Mouse (Mus musculus): ENCODE results near the gene Clasp1. TPM values are rescaled to one million over a fixed set of nuclear protein-coding genes. Genes with fewer than 3 reads are reported as not detected.

The Clasp1 gene
- polyA plus RNA-seq, 1 experiment, result 10.9 TPM

DNA sequence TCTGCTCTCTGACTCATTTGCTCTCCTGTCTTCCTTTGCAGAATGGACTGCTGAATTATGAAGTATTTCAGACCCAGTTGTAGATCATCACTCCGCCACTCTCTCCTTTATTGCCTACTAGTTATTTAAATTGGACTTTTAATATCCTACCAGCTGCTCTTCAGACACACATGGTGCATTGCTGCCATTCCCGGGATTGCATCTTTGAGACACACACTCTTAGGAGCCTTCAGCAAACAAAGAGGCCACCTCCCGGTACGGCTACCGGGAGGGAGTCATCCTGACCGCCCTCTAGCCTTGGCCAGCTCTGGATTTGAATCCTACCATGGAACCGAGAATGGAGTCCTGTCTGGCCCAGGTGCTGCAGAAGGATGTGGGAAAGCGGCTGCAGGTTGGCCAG is 30.5 kb downstream of the Clasp1 start:
- H3K36me3 ChIP-seq (ENCODE audit: control insufficient read depth, insufficient read depth, low read length), result peaks cover 14% of the 10 kb centered on the region
- H3K4me1 ChIP-seq (ENCODE audit: control insufficient read depth, insufficient read depth, insufficient read length, low read length), result no peaks in the 10 kb centered on the region
- H3K27me3 ChIP-seq (ENCODE audit: control insufficient read depth, insufficient read depth, low read length), result no peaks in the 10 kb centered on the region
- no peak overlapping the region for H3K4me3 ChIP-seq (ENCODE audit: low read depth, low read length)
- no peak for TF ChIP-seq CTCF (IDR thresholded peaks at IDR 0.05; ENCODE audit: extremely low read depth, insufficient read length, insufficient replicate concordance, low read depth, low read length)
- TF ChIP-seq POLR2A (IDR thresholded peaks at IDR 0.05; ENCODE audit: low read depth, low read length), result no peak
- no peak overlapping the region for H3K27ac ChIP-seq (ENCODE audit: insufficient read depth, low read depth, low read length)
- 81% methylated on average over 8 of the region's 8 CpGs for WGBS

- Histone ChIP-seq H3K27ac (ENCODE audit: insufficient read depth, low read depth, low read length) (no peak overlapping the region), H3K4me1 (ENCODE audit: control insufficient read depth, insufficient read depth, insufficient read length, low read length) (no peaks in the 10 kb centered on the region), H3K27me3 (ENCODE audit: control insufficient read depth, insufficient read depth, low read length) (no peaks in the 10 kb centered on the region), H3K4me3 (ENCODE audit: low read depth, low read length) (no peak overlapping the region), H3K36me3 (ENCODE audit: control insufficient read depth, insufficient read depth, low read length) (peaks cover 14% of the 10 kb centered on the region)
- no peak for TF ChIP-seq POLR2A (IDR thresholded peaks at IDR 0.05; ENCODE audit: low read depth, low read length)
- TF ChIP-seq CTCF (IDR thresholded peaks at IDR 0.05; ENCODE audit: extremely low read depth, insufficient read length, insufficient replicate concordance, low read depth, low read length), result no peak
- 52% methylated on average over 3 of the region's 3 CpGs for WGBS
Measured at GRCm38 (mm10) chr1:118421149-118421548, 32.3 kb downstream of the Clasp1 start.

- 95% methylated on average over 6 of the region's 6 CpGs for WGBS
- Histone ChIP-seq H3K36me3 (ENCODE audit: control insufficient read depth, insufficient read depth, low read length) (peaks cover 14% of the 10 kb centered on the region), H3K27ac (ENCODE audit: insufficient read depth, low read depth, low read length) (no peak overlapping the region), H3K4me1 (ENCODE audit: control insufficient read depth, insufficient read depth, insufficient read length, low read length) (no peaks in the 10 kb centered on the region), H3K27me3 (ENCODE audit: control insufficient read depth, insufficient read depth, low read length) (no peaks in the 10 kb centered on the region), H3K4me3 (ENCODE audit: low read depth, low read length) (no peak overlapping the region)
- TF ChIP-seq CTCF (IDR thresholded peaks at IDR 0.05; ENCODE audit: extremely low read depth, insufficient read length, insufficient replicate concordance, low read depth, low read length) (no peak), POLR2A (IDR thresholded peaks at IDR 0.05; ENCODE audit: low read depth, low read length) (no peak)
Measured at GRCm38 (mm10) chr1:118422812-118423211, 34.0 kb downstream of the Clasp1 start.

DNA sequence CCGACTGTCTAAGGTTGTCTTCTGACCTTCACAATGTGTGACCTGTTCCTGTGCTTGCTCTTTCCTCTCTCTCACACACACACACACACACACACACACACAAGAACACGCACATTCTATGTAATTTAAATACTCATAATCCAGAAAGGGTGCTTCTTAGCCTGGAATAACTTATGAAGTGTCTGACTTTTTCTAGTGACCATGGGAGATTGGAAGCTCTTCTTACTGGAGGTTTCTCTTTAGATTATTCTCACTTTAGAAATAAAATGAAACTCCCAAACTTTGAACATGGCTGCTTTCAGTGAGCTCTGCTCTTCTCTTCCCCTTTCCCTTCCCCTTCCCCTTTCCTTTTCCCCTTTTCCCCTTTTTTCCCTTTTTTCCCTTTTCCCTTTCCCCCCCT is 37.1 kb downstream of the Clasp1 start:
- TF ChIP-seq CTCF (IDR thresholded peaks at IDR 0.05; ENCODE audit: extremely low read depth, insufficient read length, insufficient replicate concordance, low read depth, low read length) (no peak), POLR2A (IDR thresholded peaks at IDR 0.05; ENCODE audit: low read depth, low read length) (no peak)
- Histone ChIP-seq H3K27me3 (ENCODE audit: control insufficient read depth, insufficient read depth, low read length) (no peaks in the 10 kb centered on the region), H3K4me1 (ENCODE audit: control insufficient read depth, insufficient read depth, insufficient read length, low read length) (peaks cover 8% of the 10 kb centered on the region; the same call in 1 of the 2 replicates), H3K36me3 (ENCODE audit: control insufficient read depth, insufficient read depth, low read length) (peaks cover 5% of the 10 kb centered on the region), H3K27ac (ENCODE audit: insufficient read depth, low read depth, low read length) (no peak overlapping the region), H3K4me3 (ENCODE audit: low read depth, low read length) (no peak overlapping the region)
- 93% methylated on average over 2 of the region's 2 CpGs for whole genome bisulfite sequencing

- Histone ChIP-seq H3K36me3 (ENCODE audit: control insufficient read depth, insufficient read depth, low read length) (no peaks in the 10 kb centered on the region; the same call in 1 of the 2 replicates), H3K4me3 (ENCODE audit: low read depth, low read length) (no peak overlapping the region), H3K27ac (ENCODE audit: insufficient read depth, low read depth, low read length) (no peak overlapping the region), H3K4me1 (ENCODE audit: control insufficient read depth, insufficient read depth, insufficient read length, low read length) (peaks cover 8% of the 10 kb centered on the region; the same call in 1 of the 2 replicates), H3K27me3 (ENCODE audit: control insufficient read depth, insufficient read depth, low read length) (no peaks in the 10 kb centered on the region)
- TF ChIP-seq CTCF (IDR thresholded peaks at IDR 0.05; ENCODE audit: extremely low read depth, insufficient read length, insufficient replicate concordance, low read depth, low read length), result no peak
- no peak for TF ChIP-seq POLR2A (IDR thresholded peaks at IDR 0.05; ENCODE audit: low read depth, low read length)
- 56% methylated on average over 6 of the region's 6 CpGs for WGBS
Measured at GRCm38 (mm10) chr1:118428354-118429084, 39.7 kb downstream of the Clasp1 start.

DNA sequence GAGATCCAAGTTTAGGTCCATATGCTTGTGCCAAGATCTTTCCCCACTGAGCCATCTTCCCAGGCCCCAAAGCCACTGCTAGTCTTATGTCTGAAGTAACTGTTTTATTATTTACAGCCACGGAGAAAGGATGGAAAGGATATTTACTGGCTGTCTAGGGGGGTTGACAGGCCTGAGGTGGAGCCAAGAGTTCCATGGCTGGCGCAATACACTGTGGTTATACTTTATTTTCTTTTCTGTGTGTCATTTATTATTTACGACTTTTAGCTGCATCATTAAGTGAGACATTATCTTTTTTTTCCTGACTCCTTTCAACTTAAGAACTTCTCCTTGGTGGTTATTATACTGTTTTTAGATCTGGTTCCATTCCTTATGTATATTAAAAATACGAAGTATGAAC is 42.7 kb downstream of the Clasp1 start:
- peaks cover 8% of the 10 kb centered on the region; the same call in 1 of the 2 replicates for H3K4me1 ChIP-seq (ENCODE audit: control insufficient read depth, insufficient read depth, insufficient read length, low read length)
- WGBS, result 87% methylated on average over 4 of the region's 4 CpGs
- no peak overlapping the region for H3K4me3 ChIP-seq (ENCODE audit: low read depth, low read length)
- TF ChIP-seq CTCF (IDR thresholded peaks at IDR 0.05; ENCODE audit: extremely low read depth, insufficient read length, insufficient replicate concordance, low read depth, low read length) (no peak), POLR2A (IDR thresholded peaks at IDR 0.05; ENCODE audit: low read depth, low read length) (no peak)
- no peaks in the 10 kb centered on the region for H3K27me3 ChIP-seq (ENCODE audit: control insufficient read depth, insufficient read depth, low read length)
- no peak overlapping the region for H3K27ac ChIP-seq (ENCODE audit: insufficient read depth, low read depth, low read length)
- H3K36me3 ChIP-seq (ENCODE audit: control insufficient read depth, insufficient read depth, low read length), result no peaks in the 10 kb centered on the region

- TF ChIP-seq CTCF (IDR thresholded peaks at IDR 0.05; ENCODE audit: extremely low read depth, insufficient read length, insufficient replicate concordance, low read depth, low read length), result no peak
- TF ChIP-seq POLR2A (IDR thresholded peaks at IDR 0.05; ENCODE audit: low read depth, low read length), result no peak
- no peaks in the 10 kb centered on the region for H3K4me1 ChIP-seq (ENCODE audit: control insufficient read depth, insufficient read depth, insufficient read length, low read length)
- H3K27me3 ChIP-seq (ENCODE audit: control insufficient read depth, insufficient read depth, low read length), result no peaks in the 10 kb centered on the region
- H3K36me3 ChIP-seq (ENCODE audit: control insufficient read depth, insufficient read depth, low read length), result no peaks in the 10 kb centered on the region
- WGBS, result 74% methylated on average over 10 of the region's 10 CpGs
- H3K4me3 ChIP-seq (ENCODE audit: low read depth, low read length), result no peak overlapping the region
- H3K27ac ChIP-seq (ENCODE audit: insufficient read depth, low read depth, low read length), result no peak overlapping the region
Measured at GRCm38 (mm10) chr1:118435001-118435473, 46.2 kb downstream of the Clasp1 start.

Data from small intestine, adult 2 months (tissue).